Mouse (Mus musculus) lung, postnatal 25 days (tissue): ENCODE measurements at regions not wholly inside any gene's neighbourhood (a gene's known extent, or its start where the extent isn't known, plus 50 kb on each side); places are given as distances from the start of the nearest gene placed in this dataset.
"Not testable (repeated sequence)": the region's sequence is repeated elsewhere in the genome, so short reads cannot be mapped to it uniquely, and the experiment has no call there.

Experiments used
- DNase-seq: peaks from one replicate; pipeline ENCODE4 v3.0.0; 2022; ENCODE audit warnings: low spot score

DNA sequence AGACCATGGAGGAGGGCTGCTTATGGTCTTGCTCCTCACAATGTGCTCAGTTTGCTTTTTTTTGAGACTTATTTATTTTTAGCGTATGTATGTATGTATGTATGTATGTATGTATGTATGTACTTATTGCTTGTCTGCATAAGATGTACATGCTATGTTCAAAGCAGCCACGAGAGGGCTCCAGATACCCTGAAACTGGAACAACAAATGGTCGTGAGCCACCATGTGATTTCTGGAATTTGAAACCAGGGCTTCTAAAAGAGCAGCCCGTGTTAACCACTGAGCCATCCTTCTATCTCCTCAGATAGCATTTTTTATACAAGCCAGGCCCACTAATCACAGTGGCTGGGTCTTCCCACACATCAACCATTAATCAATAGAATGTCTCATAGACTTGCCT lies 611.2 kb downstream of the 5730507C01Rik start:
- DNase-seq: no peak

DNA sequence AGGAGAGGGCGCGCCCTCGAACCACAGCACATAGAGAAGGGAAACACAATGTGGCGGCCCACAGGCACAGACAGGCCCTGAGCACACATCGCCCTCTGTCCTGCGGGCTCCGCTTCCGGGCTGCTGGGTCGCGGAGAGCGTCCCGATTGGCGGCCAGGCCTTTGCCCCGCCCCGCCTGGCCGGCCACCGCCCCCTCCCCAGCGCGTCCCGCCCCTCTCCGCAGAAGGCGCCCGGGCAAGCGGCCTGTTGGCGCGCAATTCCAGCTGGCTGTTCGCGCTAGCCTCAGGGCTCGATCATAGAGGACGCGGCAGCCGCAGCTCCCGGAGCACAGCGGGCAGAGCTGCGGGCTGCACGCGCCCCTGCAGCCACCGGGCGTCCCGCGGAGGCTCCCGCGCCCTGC lies 661.3 kb downstream of the 5730507C01Rik start:
- no peak for DNase-seq

DNA sequence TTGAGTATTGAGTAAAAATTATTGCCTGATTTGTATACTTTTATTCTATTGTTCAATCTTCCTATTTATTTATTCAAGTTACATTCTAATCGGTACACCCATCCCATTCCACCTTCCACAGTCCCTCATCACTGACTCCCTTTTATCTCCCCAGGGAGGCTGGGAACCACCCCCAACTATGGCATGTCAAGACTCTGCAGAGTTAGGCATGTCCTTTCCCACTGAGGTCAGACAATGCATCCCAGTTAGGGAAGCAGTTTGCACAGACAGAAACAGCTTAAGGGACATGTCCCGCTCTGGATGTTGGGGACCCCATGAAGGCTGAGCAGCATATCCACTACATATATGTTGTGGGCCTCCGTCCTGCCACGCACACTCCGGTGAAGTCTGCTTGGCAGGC lies 678.1 kb downstream of the 5730507C01Rik start:
- DNase-seq: no peak

GRCm38 (mm10) chr12:19193041-19193440 lies 678.7 kb downstream of the 5730507C01Rik start:
- DNase-seq: not testable (repeated sequence)

- DNase-seq: not testable (repeated sequence)
Measured at GRCm38 (mm10) chr12:19223996-19224395, 709.7 kb downstream of the 5730507C01Rik start.

DNA sequence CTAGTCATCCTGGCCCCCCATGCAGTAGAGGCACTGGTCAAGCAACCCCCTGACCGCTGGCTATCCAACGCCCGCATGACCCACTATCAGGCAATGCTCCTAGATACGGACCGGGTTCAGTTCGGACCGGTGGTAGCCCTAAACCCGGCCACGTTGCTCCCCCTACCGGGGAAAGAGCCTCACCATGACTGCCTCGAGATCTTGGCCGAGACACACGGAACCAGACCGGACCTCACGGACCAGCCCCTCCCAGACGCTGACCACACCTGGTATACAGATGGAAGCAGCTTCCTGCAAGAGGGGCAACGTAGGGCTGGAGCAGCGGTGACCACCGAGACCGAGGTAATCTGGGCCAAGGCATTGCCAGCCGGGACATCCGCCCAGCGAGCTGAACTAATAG lies 707.6 kb upstream of the Gm21863 start:
- peak; percentile 41 for DNase-seq

- DNase-seq: peak; percentile 46
Measured at GRCm38 (mm10) chr12:19288271-19288890, 665.9 kb upstream of the Gm21863 start.

DNA sequence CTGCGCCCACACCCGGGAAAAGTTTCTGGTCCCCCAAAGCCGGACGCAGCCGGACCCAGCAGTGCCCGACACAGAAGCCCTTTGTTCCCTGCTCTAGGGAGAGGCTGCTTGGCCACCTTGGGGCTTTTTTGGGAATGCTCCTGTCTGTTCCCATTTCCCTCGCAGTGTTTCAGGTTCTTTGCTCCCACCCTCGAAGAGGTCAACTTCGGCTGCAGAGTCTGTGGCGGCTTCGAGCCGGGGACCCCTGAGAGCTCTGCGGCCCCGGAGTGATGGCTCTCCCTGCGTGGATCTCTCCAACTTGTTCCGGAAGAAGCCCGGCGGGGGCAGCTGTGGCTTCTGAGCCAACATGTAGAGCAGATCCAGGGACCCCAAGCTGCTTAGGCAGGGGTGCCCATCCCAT lies 665.3 kb upstream of the Gm21863 start:
- DNase-seq: not testable (repeated sequence)

DNA sequence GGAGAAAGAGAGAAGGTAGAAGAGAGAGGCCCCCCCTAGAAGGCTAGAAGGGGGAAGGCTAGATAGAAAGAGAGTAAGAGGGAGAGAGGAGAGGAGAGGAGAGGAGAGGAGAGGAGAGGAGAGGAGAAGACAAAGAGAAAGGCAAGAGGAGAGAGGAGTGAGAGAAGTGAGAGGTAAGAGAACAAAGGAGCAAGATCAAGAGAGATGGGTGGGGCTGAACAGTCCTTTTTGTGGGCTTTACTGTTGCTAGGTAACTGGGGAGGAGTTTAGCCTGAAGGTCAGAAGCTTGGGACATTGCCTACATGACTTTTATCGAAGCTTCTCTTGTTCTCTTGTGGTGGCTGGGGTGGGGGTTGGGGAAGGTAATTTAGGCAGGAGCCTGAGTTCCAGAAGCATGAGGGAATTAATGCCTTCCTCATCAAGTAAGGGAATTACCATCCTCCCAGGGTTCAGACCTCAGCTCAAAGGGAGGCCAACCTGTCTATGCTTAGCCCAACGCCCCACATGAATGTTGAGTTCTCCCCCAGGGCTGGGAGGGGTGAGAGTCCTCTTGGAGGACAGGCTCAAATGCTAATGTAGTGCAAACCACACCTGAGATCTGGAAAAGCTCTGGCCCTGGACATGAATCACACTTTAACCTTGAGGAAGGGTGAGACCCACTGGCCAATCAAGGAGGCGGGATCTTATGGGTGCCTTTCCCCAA lies 662.1 kb upstream of the Gm21863 start:
- not testable (repeated sequence) for DNase-seq
